Mouse (Mus musculus): ENCODE data around the gene Tsc22d1. TPM values are rescaled to one million over a fixed set of nuclear protein-coding genes. Genes with fewer than 3 reads are reported as not detected.

The Tsc22d1 gene
- polyA plus RNA-seq, 1 experiment from 2014 or later = 1,092 TPM

GRCm38 (mm10) chr14:76460181-76460580 is 45.4 kb downstream of the Tsc22d1 start:
- Histone ChIP-seq H3K9ac (replicated peaks; ENCODE audit: low read length) (no peak overlapping the region), H3K4me3 (ENCODE audit: low read length) (no peak overlapping the region), H3K9me3 (ENCODE audit: low read length) (no peaks in the 10 kb centered on the region), H3K27me3 (ENCODE audit: insufficient read depth, low read length) (no peaks in the 10 kb centered on the region), H3K4me2 (replicated peaks; ENCODE audit: low read depth, low read length) (no peak overlapping the region), H3K27ac (ENCODE audit: low read length) (no peak overlapping the region), H3K4me1 (ENCODE audit: insufficient read depth, low read length) (peaks cover 5% of the 10 kb centered on the region; the same call in 1 of the 2 replicates), H3K36me3 (ENCODE audit: insufficient read depth, low read length) (0 out of 2 replicates have a peak, but pooled peaks cover 2% of the 10 kb centered on the region)
- WGBS = 53% methylated on average over 7 of the region's 7 CpGs
- ATAC-seq (ENCODE audit: low FRiP score, low TSS enrichment) = no peak

- no peak overlapping the region for H3K4me2 ChIP-seq (replicated peaks; ENCODE audit: low read depth, low read length)
- no peaks in the 10 kb centered on the region for H3K9me3 ChIP-seq (ENCODE audit: low read length)
- no peak overlapping the region for H3K4me3 ChIP-seq (ENCODE audit: low read length)
- ATAC-seq (ENCODE audit: low FRiP score, low TSS enrichment) = no peak
- no peak overlapping the region for H3K9ac ChIP-seq (replicated peaks; ENCODE audit: low read length)
- WGBS = 89% methylated on average over 10 of the region's 10 CpGs
- no peak overlapping the region for H3K27ac ChIP-seq (ENCODE audit: low read length)
- H3K4me1 ChIP-seq (ENCODE audit: insufficient read depth, low read length) = peaks cover 5% of the 10 kb centered on the region; the same call in 1 of the 2 replicates
- no peaks in the 10 kb centered on the region for H3K27me3 ChIP-seq (ENCODE audit: insufficient read depth, low read length)
- H3K36me3 ChIP-seq (ENCODE audit: insufficient read depth, low read length) = no peaks in the 10 kb centered on the region
Observed at GRCm38 (mm10) chr14:76461182-76461775, 46.5 kb downstream of the Tsc22d1 start.

- Histone ChIP-seq H3K9me3 (ENCODE audit: low read length) (no peaks in the 10 kb centered on the region), H3K36me3 (ENCODE audit: insufficient read depth, low read length) (no peaks in the 10 kb centered on the region), H3K27me3 (ENCODE audit: insufficient read depth, low read length) (no peaks in the 10 kb centered on the region), H3K4me1 (ENCODE audit: insufficient read depth, low read length) (peaks cover 10% of the 10 kb centered on the region), H3K4me3 (ENCODE audit: low read length) (no peak overlapping the region), H3K27ac (ENCODE audit: low read length) (no peak overlapping the region), H3K4me2 (replicated peaks; ENCODE audit: low read depth, low read length) (no peak overlapping the region), H3K9ac (replicated peaks; ENCODE audit: low read length) (no peak overlapping the region)
- no peak for ATAC-seq (ENCODE audit: low FRiP score, low TSS enrichment)
- 82% methylated on average over 4 of the region's 4 CpGs for WGBS
Observed at GRCm38 (mm10) chr14:76463414-76464098, 48.8 kb downstream of the Tsc22d1 start.

GRCm38 (mm10) chr14:76464967-76465366 is 50.2 kb downstream of the Tsc22d1 start:
- Histone ChIP-seq H3K9me3 (ENCODE audit: low read length) (no peaks in the 10 kb centered on the region), H3K4me3 (ENCODE audit: low read length) (no peak overlapping the region), H3K36me3 (ENCODE audit: insufficient read depth, low read length) (no peaks in the 10 kb centered on the region), H3K9ac (replicated peaks; ENCODE audit: low read length) (no peak overlapping the region), H3K27ac (ENCODE audit: low read length) (no peak overlapping the region), H3K4me1 (ENCODE audit: insufficient read depth, low read length) (peaks cover 10% of the 10 kb centered on the region), H3K4me2 (replicated peaks; ENCODE audit: low read depth, low read length) (no peak overlapping the region), H3K27me3 (ENCODE audit: insufficient read depth, low read length) (no peaks in the 10 kb centered on the region)
- ATAC-seq (ENCODE audit: low FRiP score, low TSS enrichment) = no peak
- 51% methylated on average over 3 of the region's 3 CpGs for WGBS

GRCm38 (mm10) chr14:76466641-76467323 is 52.0 kb downstream of the Tsc22d1 start:
- Histone ChIP-seq H3K36me3 (ENCODE audit: insufficient read depth, low read length) (no peaks in the 10 kb centered on the region), H3K27me3 (ENCODE audit: insufficient read depth, low read length) (no peaks in the 10 kb centered on the region), H3K9ac (replicated peaks; ENCODE audit: low read length) (no peak overlapping the region), H3K27ac (ENCODE audit: low read length) (no peak overlapping the region), H3K4me3 (ENCODE audit: low read length) (no peak overlapping the region), H3K4me2 (replicated peaks; ENCODE audit: low read depth, low read length) (no peak overlapping the region), H3K4me1 (ENCODE audit: insufficient read depth, low read length) (peaks cover 8% of the 10 kb centered on the region), H3K9me3 (ENCODE audit: low read length) (no peaks in the 10 kb centered on the region)
- WGBS = 35% methylated on average over 18 of the region's 18 CpGs
- peak; percentile 73; the same call in 1 of the 2 replicates for ATAC-seq (ENCODE audit: low FRiP score, low TSS enrichment)

GRCm38 (mm10) chr14:76467932-76468331 is 53.2 kb downstream of the Tsc22d1 start:
- H3K9me3 ChIP-seq (ENCODE audit: low read length) = no peaks in the 10 kb centered on the region
- H3K27ac ChIP-seq (ENCODE audit: low read length) = no peak overlapping the region
- no peak overlapping the region for H3K4me2 ChIP-seq (replicated peaks; ENCODE audit: low read depth, low read length)
- H3K4me1 ChIP-seq (ENCODE audit: insufficient read depth, low read length) = peaks cover 8% of the 10 kb centered on the region
- no peaks in the 10 kb centered on the region for H3K36me3 ChIP-seq (ENCODE audit: insufficient read depth, low read length)
- no peaks in the 10 kb centered on the region for H3K27me3 ChIP-seq (ENCODE audit: insufficient read depth, low read length)
- H3K9ac ChIP-seq (replicated peaks; ENCODE audit: low read length) = no peak overlapping the region
- 59% methylated on average over 11 of the region's 11 CpGs for WGBS
- H3K4me3 ChIP-seq (ENCODE audit: low read length) = no peak overlapping the region
- ATAC-seq (ENCODE audit: low FRiP score, low TSS enrichment) = no peak

GRCm38 (mm10) chr14:76471301-76471700 is 56.5 kb downstream of the Tsc22d1 start:
- Histone ChIP-seq H3K36me3 (ENCODE audit: insufficient read depth, low read length) (no peaks in the 10 kb centered on the region), H3K27me3 (ENCODE audit: insufficient read depth, low read length) (no peaks in the 10 kb centered on the region), H3K9me3 (ENCODE audit: low read length) (no peaks in the 10 kb centered on the region), H3K4me1 (ENCODE audit: insufficient read depth, low read length) (peaks cover 8% of the 10 kb centered on the region), H3K4me2 (replicated peaks; ENCODE audit: low read depth, low read length) (peak overlapping the region; percentile 13; the same call in 1 of the 2 replicates), H3K27ac (ENCODE audit: low read length) (no peak overlapping the region), H3K4me3 (ENCODE audit: low read length) (no peak overlapping the region), H3K9ac (replicated peaks; ENCODE audit: low read length) (no peak overlapping the region; the same call in 1 of the 2 replicates)
- peak; percentile 27; the same call in 1 of the 2 replicates for ATAC-seq (ENCODE audit: low FRiP score, low TSS enrichment)
- 60% methylated on average over 19 of the region's 19 CpGs for WGBS

GRCm38 (mm10) chr14:76472487-76472886 is 57.7 kb downstream of the Tsc22d1 start:
- Histone ChIP-seq H3K9ac (replicated peaks; ENCODE audit: low read length) (no peak overlapping the region), H3K9me3 (ENCODE audit: low read length) (no peaks in the 10 kb centered on the region), H3K4me1 (ENCODE audit: insufficient read depth, low read length) (peaks cover 11% of the 10 kb centered on the region), H3K27me3 (ENCODE audit: insufficient read depth, low read length) (no peaks in the 10 kb centered on the region), H3K4me3 (ENCODE audit: low read length) (no peak overlapping the region), H3K4me2 (replicated peaks; ENCODE audit: low read depth, low read length) (no peak overlapping the region), H3K27ac (ENCODE audit: low read length) (no peak overlapping the region), H3K36me3 (ENCODE audit: insufficient read depth, low read length) (no peaks in the 10 kb centered on the region)
- ATAC-seq (ENCODE audit: low FRiP score, low TSS enrichment) = no peak
- WGBS = 64% methylated on average over 8 of the region's 8 CpGs

- Histone ChIP-seq H3K4me1 (ENCODE audit: insufficient read depth, low read length) (peaks cover 11% of the 10 kb centered on the region), H3K9me3 (ENCODE audit: low read length) (no peaks in the 10 kb centered on the region), H3K4me3 (ENCODE audit: low read length) (no peak overlapping the region), H3K27ac (ENCODE audit: low read length) (no peak overlapping the region), H3K4me2 (replicated peaks; ENCODE audit: low read depth, low read length) (no peak overlapping the region), H3K27me3 (ENCODE audit: insufficient read depth, low read length) (no peaks in the 10 kb centered on the region), H3K36me3 (ENCODE audit: insufficient read depth, low read length) (no peaks in the 10 kb centered on the region), H3K9ac (replicated peaks; ENCODE audit: low read length) (no peak overlapping the region)
- no peak for ATAC-seq (ENCODE audit: low FRiP score, low TSS enrichment)
- WGBS = 11% methylated on average over 2 of the region's 2 CpGs
Observed at GRCm38 (mm10) chr14:76473404-76473803, 58.6 kb downstream of the Tsc22d1 start.

- no peaks in the 10 kb centered on the region for H3K27me3 ChIP-seq (ENCODE audit: insufficient read depth, low read length)
- H3K4me2 ChIP-seq (replicated peaks; ENCODE audit: low read depth, low read length) = no peak overlapping the region
- peaks cover 14% of the 10 kb centered on the region for H3K4me1 ChIP-seq (ENCODE audit: insufficient read depth, low read length)
- no peak for ATAC-seq (ENCODE audit: low FRiP score, low TSS enrichment)
- no peak overlapping the region for H3K4me3 ChIP-seq (ENCODE audit: low read length)
- no peak overlapping the region for H3K9ac ChIP-seq (replicated peaks; ENCODE audit: low read length)
- H3K36me3 ChIP-seq (ENCODE audit: insufficient read depth, low read length) = no peaks in the 10 kb centered on the region
- no peak overlapping the region for H3K27ac ChIP-seq (ENCODE audit: low read length)
- WGBS = 60% methylated on average over 1 of the region's 1 CpGs
- H3K9me3 ChIP-seq (ENCODE audit: low read length) = no peaks in the 10 kb centered on the region
Observed at GRCm38 (mm10) chr14:76474165-76474564, 59.4 kb downstream of the Tsc22d1 start.

All from kidney, embryonic 16.5 days (tissue).